Mouse (Mus musculus): ENCODE measurements around the gene Gm49352.
"Not testable (repeated sequence)": the region's sequence is repeated elsewhere in the genome, so short reads cannot be mapped to it uniquely, and the experiment has no call there.

The Gm49352 gene

DNA sequence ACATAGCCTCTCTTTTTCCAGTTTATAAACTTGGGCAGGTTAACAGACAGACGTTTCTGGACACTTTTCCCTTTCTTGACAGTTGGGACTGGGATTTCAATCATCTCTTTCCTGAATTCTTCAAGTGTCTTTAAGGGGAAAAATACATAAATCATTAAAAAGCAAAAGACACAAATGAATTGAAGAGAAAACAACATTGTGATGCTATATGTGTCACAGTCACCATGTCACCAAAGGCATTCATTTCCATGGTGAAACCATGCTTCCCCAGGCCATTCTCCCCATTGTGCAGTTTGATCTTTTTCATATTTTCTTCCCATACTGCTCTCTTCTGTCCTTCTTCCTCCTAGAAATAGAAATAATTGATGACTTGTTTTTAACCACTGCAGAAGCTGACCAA is at the start of gene Gm49352:
TSS of gene Gm49352 (minus strand) at position 101 of the 400 bp plus-strand sequence.
- not testable (repeated sequence) for DNase-seq

DNA sequence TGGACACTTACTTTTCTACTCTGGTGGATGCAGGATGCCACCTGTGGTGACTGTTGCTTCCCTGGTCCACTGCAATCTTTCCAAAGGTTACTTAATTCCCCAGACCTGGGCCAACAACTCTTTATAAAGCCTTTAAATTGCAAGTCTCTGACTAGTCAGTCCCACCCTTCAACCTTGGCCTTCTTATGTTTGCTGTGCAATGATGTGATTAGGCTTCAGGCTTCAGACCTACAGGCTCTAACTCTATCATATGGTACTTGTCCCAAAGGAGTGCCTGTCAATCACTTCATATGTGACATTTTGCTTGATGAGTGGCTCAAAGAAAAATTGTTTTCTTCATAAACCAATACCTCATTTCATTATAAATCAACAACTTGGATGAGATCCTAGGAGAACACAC is 2.1 kb upstream of the Gm49352 start, which contains the start of gene Cts3:
TSS of gene Cts3 (minus strand) at position 101 of the 400 bp plus-strand sequence.
- no peak for DNase-seq

DNA sequence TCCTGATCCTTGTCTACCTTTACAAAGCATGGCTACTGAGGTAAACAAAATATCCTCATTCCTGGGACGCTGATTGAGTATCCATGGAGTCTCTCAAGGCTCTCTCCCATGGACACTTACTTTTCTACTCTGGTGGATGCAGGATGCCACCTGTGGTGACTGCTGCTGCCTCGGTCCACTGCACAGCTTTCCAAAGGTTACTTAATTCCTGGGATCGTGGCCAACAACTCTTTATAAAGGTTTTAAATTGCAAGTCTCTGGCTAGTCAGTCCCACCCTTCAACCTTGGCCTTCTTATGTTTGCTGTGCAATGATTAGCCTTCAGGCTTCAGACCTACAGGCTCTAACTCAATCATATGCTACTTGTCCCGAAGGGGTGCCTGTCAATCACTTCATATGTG is 26.3 kb downstream of the Gm49352 start, which contains the start of gene Ctsm:
TSS of gene Ctsm (minus strand) at position 209 of the 400 bp plus-strand sequence.
- no peak for DNase-seq

Data from lung, adult 18-20 months (tissue).